Mouse (Mus musculus) gastrocnemius, postnatal 14 days (tissue): ENCODE measurements around the gene Trim66. TPM values are rescaled to one million over a fixed set of nuclear protein-coding genes. Genes with fewer than 3 reads are reported as not detected.

Source experiments
- DNase-seq: peaks from one replicate; pipeline ENCODE4 v3.0.0; 2021; ENCODE audit warnings: mixed read lengths
- intact Hi-C: fragments of 180-260 bp; cut with DNase I; formaldehyde crosslinking; loops from one replicate; pipeline ENCODE4 v1.15.1; 2025; ENCODE audit warnings: low total_unique reads
- microRNA-seq, 2 experiments: library from miRNA; unstranded; fragments of <30 nt; microRNA quantifications; one replicate each; pipeline ENCODE4 v1.2.0; 2021
- total RNA-seq, 2 experiments: library from RNA; stranded (reverse); gene quantifications; 2 replicates each; pipeline ENCODE4 v1.2.3; 2021

The Trim66 gene
- total RNA-seq, 2 experiments from 2014 or later, result 0.18 to 0.20 TPM

GRCm38 (mm10) chr7:109467591-109467990 is 40.3 kb downstream of the Trim66 start:
- intact Hi-C loops, result no loop called here
- no peak for DNase-seq

- no peak for DNase-seq
- intact Hi-C loops, result no loop called here
Measured at GRCm38 (mm10) chr7:109460698-109461097, 47.2 kb downstream of the Trim66 start.

GRCm38 (mm10) chr7:109456563-109456962 is 51.4 kb downstream of the Trim66 start:
- DNase-seq, result no peak
- intact Hi-C loops, result no loop called here

GRCm38 (mm10) chr7:109455748-109456147 is 52.2 kb downstream of the Trim66 start:
- DNase-seq, result no peak
- intact Hi-C loops, result no loop called here

GRCm38 (mm10) chr7:109454856-109455255 is 53.1 kb downstream of the Trim66 start:
- intact Hi-C loops, result no loop called here
- DNase-seq, result no peak

GRCm38 (mm10) chr7:109448060-109448459 is 59.9 kb downstream of the Trim66 start:
- intact Hi-C loops, result no loop called here
- DNase-seq, result no peak

- intact Hi-C loops, result no loop called here
- peak; percentile 15 for DNase-seq
Measured at GRCm38 (mm10) chr7:109445012-109445411, 62.9 kb downstream of the Trim66 start.

GRCm38 (mm10) chr7:109442739-109443138 is 65.2 kb downstream of the Trim66 start:
- no peak for DNase-seq
- intact Hi-C loops, result no loop called here

- no peak for DNase-seq
- intact Hi-C loops, result no loop called here
Measured at GRCm38 (mm10) chr7:109440697-109441269, 67.2 kb downstream of the Trim66 start.

- intact Hi-C loops, result no loop called here
- peak; percentile 31 for DNase-seq
Measured at GRCm38 (mm10) chr7:109438781-109439591, 68.9 kb downstream of the Trim66 start, which contains the start of gene Stk33. Stk33 (minus strand) TSS chr7:109439081.

GRCm38 (mm10) chr7:109424422-109425159 is 83.3 kb downstream of the Trim66 start:
- no peak for DNase-seq
- intact Hi-C loops, result loop anchor here (5.0 to 10.0 kb wide), 3 partner anchors 190 to 327 kb away; no protein-coding TSS in a partner anchor

- no peak for DNase-seq
- intact Hi-C loops, result loop anchor here (5.0 to 10.0 kb wide), 3 partner anchors 188 to 326 kb away; no protein-coding TSS in a partner anchor
Measured at GRCm38 (mm10) chr7:109422803-109423202, 85.1 kb downstream of the Trim66 start.

- intact Hi-C loops, result no loop called here
- no peak for DNase-seq
Measured at GRCm38 (mm10) chr7:109405491-109405890, 102.4 kb downstream of the Trim66 start.

GRCm38 (mm10) chr7:109399299-109399698 is 108.6 kb downstream of the Trim66 start:
- intact Hi-C loops, result no loop called here
- DNase-seq, result no peak

Small RNA genes lying within 50 kb of the gene (microRNA-seq; reads per million reads assigned to microRNA genes)
- gene Gm47284, result 0 reads per million in 2 experiments

Other genes starting within 250 kb of the Trim66 start
- not detected for gene Stk33, start 69.1 kb downstream of the Trim66 start, total RNA-seq
- 100 to 1,000 TPM; 105 to 116 TPM for gene Rpl27a, start 11.0 kb upstream of the Trim66 start, total RNA-seq
- 10 to 100 TPM; 14.6 to 17.7 TPM for gene St5, start 195.5 kb upstream of the Trim66 start, total RNA-seq
- gene Akip1, start 195.6 kb upstream of the Trim66 start, total RNA-seq, result 1 to 10 TPM; 6.5 to 7.4 TPM
- gene BC051019, start 215.7 kb upstream of the Trim66 start, total RNA-seq, result not detected
- not detected for gene Ascl3, start 223.6 kb upstream of the Trim66 start, total RNA-seq
- gene Tmem9b, start 244.7 kb upstream of the Trim66 start, total RNA-seq, result 10 to 100 TPM; 25.2 to 26.2 TPM